ENCODE assay signal across 25 mouse cellular contexts in genomic region chr11:116585682-116586081, GRCm38 (mm10). TPM values are rescaled to one million over a fixed set of nuclear protein-coding genes. Genes with fewer than 3 reads are reported as not detected.
"Had no signal": no experiment of that assay in that cellular context is flagged by ENCODE, and none has a peak within 500 bp of the region (broad histone marks: within the 10 kb centered on the region; RNA-seq: fewer than 3 reads in every experiment).

No protein-coding gene starts in this region.

- H3K27me3 ChIP-seq: lung, embryonic 15.5 days; neural tube, embryonic 13.5 days had no signal

- H3K4me2 ChIP-seq: kidney, embryonic 15.5 days; liver, embryonic 13.5 days; lung, embryonic 15.5 days; midbrain, embryonic 13.5 days; neural tube, embryonic 13.5 days; stomach, embryonic 15.5 days had no signal

- DNase-seq: kidney, adult 8-10 months; kidney, postnatal 10 days; kidney, postnatal 36 days; layer of hippocampus, adult 9-11 months; liver, embryonic 13.5 days; lung, postnatal 10 days; lung, postnatal 36 days; retina, postnatal 1 day; right cerebral cortex, postnatal 25 days; spleen, adult 18-20 months; thymus, postnatal 25 days had no signal

- H3K36me3 ChIP-seq: kidney, embryonic 15.5 days; liver, embryonic 13.5 days; lung, embryonic 15.5 days; midbrain, embryonic 10.5 days; midbrain, embryonic 13.5 days; neural tube, embryonic 13.5 days; stomach, embryonic 15.5 days had no signal

- H3K9me3 ChIP-seq: kidney, embryonic 15.5 days; liver, embryonic 13.5 days; lung, embryonic 15.5 days; megakaryocyte, embryonic 14.5 days; midbrain, embryonic 10.5 days; midbrain, embryonic 13.5 days; neural tube, embryonic 13.5 days; stomach, embryonic 15.5 days had no signal

- H3K9ac ChIP-seq: kidney, embryonic 15.5 days; liver, embryonic 13.5 days; lung, embryonic 15.5 days; midbrain, embryonic 13.5 days; neural tube, embryonic 13.5 days; stomach, embryonic 15.5 days had no signal

- H3K27ac ChIP-seq: kidney, embryonic 15.5 days; liver, embryonic 13.5 days; lung, embryonic 15.5 days; midbrain, embryonic 10.5 days; midbrain, embryonic 13.5 days; neural tube, embryonic 13.5 days; stomach, embryonic 15.5 days had no signal

- H3K4me3 ChIP-seq: kidney, embryonic 15.5 days; liver, embryonic 13.5 days; lung, embryonic 15.5 days; megakaryocyte, embryonic 14.5 days; midbrain, embryonic 10.5 days; midbrain, embryonic 13.5 days; myocyte; neural tube, embryonic 13.5 days; stomach, embryonic 15.5 days had no signal

- ATAC-seq: midbrain, embryonic 13.5 days; midbrain, embryonic 16.5 days had no signal

RNA-seq across cellular contexts. Expression of gene Aanat, which starts 0.6 kb away (rescaled TPM):
- total RNA-seq: liver, adult 2 months; monocyte, adult 5-6 weeks; neutrophil, adult 5-6 weeks had no signal
- polyA plus RNA-seq: kidney, embryonic 15.5 days; liver, adult 2 months; liver, embryonic 13.5 days; liver, embryonic 16.5 days; lung, embryonic 15.5 days; midbrain, embryonic 10.5 days; myocyte; thymus, postnatal 0 days had no signal

RNA-seq across cellular contexts. Expression of gene Sphk1, which starts 55.0 kb away (rescaled TPM):
- total RNA-seq: monocyte, adult 5-6 weeks; neutrophil, adult 5-6 weeks had no signal
